Mouse (Mus musculus) kidney, postnatal 14 days (tissue): ENCODE data around the gene Mbnl1.

Experiments used
- DNase-seq: peaks from one replicate; pipeline ENCODE4 v3.0.0; 2022; ENCODE audit warnings: mixed read lengths

Gene Mbnl1

DNA sequence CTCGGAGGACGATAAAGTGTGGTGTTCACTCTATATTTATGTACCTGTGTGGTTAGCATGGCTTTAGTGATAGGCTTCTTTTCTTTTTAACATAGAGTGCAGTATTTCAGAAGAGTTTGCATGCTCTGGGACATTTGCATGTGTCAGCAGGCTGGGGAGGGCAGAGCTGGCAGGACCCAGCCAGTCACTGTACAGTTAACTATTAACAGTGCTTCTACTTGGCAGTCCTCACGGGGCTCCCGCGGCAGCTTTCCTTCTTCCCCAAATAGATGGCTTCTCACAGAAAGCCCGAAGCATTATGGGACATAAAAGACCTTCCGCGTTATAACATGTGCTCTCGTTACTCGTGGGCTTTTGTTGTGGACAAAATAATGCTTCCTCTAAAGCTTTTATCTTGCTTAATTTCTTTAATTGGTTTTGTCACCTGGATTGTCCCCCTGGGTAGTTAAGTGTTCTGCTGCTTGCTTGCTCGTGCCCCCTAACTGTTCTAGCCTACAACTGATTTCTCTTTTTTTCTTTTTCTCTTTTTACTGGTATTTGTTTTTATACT is 142.5 kb downstream of the Mbnl1 start:
- DNase-seq = peak; percentile 59

DNA sequence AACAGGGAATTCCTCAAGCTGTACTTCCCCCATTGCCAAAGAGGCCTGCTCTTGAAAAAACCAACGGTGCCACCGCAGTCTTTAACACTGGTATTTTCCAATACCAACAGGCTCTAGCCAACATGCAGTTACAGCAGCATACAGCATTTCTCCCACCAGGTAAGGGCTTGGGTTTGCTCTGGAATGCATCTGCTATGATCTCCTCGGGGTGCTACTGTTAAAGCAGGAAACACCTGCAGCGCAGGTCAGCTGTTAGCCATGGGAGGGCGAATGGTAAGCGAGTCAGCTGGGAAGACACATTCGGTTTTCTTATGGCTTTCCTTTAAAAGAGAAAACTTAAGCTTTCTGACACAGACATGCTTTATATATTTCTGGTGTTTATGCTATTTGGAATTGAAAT is 143.0 kb downstream of the Mbnl1 start:
- DNase-seq = no peak

DNA sequence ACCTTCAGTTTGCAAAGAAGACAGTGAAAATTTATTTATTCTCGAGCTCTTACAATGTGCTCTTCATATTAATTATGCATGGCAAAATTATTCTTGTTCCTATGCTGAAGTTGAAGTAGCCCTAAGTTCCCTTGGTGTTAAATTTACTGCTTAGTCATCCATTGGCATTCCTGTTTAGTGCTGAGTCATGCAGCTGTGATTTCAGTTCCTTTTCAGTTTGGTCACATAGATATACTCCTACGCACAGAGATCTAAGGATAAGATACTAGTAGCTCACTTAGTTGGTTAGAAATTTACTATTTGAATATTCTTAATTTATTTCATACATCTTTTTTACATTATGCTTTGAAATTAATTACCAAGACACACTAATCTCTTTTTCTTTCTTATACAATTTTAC is 143.5 kb downstream of the Mbnl1 start:
- DNase-seq = no peak

DNA sequence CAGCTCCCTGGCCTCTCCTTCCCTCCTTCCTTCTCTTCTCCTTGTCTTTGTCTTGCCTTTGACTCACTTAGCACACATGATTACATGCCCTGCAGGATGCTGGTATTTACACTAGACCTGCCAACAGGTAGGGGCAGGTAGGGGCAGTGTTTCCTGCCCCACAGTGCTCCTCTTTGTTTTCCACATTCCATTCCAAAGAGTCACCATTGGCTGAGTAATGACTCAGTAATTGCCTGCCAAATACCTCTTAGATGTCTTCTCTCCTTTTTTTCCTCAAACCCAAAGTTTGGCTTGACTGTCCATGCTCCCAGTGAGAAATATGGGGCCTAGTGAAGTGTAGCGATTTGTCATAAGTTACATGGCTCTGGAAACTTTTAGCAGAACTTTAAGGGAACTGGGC is 145.0 kb downstream of the Mbnl1 start:
- DNase-seq = no peak

DNA sequence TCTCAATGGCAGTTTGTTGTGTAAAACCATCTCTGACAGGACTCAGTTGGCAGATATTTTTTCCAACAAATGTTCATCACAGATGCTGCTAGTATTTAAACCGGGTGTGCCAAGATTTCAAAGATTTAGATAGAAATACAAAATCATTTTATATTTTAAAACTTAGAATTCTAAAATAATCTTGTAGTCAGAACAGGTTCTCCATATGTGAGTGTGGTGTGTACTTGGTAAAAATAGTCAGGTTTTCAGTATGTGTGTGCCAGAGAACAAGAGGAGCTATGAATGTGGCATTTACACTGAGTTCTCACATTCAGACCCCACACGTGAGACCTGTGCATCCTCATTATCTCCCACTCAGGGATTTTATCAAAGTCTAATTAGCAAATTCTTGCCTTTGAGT is 147.6 kb downstream of the Mbnl1 start:
- DNase-seq = no peak

DNA sequence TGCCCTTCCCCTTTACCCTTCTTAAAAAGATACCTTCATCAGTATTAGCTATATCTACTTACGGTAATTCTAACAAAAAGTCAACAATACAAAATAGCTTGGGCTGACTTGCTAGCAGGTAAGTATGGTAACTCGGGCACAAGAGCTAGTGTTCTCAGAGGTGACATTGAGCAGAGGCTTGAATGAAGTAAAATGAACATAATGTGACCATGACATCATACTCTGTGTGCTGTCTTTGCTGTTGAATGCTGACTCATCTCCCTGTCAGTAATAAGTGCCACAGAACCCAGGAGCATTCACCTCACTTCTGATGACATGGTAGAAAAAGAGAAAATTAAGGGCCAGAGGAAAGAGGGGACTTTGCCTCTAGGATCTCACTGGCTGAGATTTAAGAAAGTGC is 158.6 kb downstream of the Mbnl1 start:
- no peak for DNase-seq

DNA sequence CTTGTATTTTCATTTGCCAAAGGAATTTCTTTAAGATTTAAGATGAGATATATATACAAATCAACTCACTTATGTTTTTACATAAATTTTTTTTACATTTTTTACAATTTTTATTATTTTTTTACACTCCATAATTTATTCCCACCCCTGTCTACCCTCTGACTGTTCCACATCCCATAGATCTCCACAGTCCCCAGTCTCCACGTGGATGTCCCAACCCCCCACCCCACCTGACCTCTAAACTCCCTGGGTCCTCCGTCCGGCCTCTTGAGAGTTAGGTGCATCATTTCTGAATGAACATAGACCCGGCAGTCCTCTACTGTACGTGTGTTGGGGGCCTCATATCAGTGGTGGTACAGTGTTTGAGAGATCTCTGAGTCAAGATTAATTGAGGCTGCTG is 159.1 kb downstream of the Mbnl1 start:
- no peak for DNase-seq

DNA sequence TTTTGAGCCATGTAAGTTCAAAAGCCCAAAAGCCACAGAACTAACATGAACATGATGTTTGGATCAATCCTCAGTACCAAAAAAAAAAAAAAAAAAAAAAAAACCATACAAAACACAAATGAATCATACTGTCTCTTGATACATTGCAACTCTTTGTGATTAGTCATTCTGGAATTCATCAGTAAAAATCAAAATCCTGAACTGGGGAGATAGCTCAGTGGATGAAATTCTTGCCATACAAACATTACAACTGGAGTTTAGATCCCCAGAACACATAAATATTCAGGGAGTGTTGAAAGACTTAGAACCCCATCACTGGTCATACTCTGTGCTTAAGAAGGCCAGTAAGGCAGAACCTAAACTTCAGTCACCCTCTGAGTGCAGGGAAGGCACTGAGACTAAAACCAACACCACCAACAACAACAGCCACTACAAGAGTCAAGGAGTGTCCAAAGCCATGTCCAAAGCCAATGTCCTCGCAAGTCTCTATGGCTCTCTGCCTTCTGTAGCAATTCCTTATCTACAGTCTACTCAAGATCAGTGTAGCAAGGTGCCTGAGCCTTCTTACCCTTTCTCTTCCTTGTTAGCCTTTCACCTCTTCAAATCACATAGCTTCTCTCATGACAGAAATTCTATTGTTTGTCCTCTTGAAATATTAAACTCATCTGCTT is 160.3 kb downstream of the Mbnl1 start:
- no peak for DNase-seq

DNA sequence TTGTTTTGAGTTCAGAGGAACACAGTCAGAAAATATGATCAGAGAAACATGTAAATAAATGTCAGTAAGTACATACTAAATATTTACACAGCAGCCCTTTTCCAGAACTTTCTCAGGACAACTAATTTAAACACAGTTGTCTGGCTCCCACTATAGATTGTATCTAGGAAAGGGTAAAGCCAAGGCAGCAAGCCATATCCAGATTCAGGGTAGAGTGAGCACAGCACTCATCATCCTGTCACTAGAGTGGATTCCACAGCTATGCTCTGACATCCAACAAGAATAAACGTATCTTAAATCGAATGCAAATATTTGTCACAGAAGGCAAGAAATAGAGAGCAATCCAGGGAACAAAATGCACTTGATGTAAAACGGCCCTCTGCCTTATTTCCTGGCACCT is 165.9 kb downstream of the Mbnl1 start:
- DNase-seq = no peak

DNA sequence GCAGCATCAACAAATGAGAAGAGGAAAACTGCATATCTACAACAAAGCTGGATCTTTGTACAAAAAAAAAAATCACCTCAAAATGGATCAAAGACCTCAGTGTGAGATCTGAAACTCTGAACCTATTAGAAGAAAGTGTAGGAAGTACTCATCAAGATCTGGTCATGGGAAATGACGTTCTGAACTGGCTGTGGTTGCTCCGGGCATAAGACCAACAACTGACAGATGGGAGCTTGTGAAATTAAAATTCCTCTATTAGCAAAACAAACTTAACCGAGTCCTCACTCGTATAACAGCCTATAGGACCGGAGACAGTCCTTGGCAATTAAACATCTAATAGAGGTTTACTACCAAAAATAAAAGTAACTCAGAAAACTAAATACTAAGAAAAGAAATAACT is 166.5 kb downstream of the Mbnl1 start:
- DNase-seq = peak; percentile 30

DNA sequence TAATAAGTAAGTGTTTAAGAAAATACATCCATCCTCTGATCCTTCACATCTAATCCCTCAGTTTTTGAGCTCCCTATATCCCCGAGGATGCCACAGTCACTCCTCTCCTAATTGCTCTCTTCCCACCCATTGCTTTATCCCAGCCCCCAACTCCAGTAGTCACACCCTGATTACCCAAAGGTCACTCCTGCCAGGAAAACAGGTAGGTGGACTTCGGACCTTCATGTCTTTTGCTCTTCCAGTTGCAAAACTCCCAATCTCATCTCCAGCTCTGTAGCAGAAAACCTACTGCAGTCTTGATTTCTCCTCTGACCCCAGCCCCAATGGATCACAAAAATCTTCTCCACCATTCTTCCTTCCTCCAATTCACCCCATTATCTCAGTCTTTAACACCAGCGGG is 169.6 kb downstream of the Mbnl1 start:
- no peak for DNase-seq

DNA sequence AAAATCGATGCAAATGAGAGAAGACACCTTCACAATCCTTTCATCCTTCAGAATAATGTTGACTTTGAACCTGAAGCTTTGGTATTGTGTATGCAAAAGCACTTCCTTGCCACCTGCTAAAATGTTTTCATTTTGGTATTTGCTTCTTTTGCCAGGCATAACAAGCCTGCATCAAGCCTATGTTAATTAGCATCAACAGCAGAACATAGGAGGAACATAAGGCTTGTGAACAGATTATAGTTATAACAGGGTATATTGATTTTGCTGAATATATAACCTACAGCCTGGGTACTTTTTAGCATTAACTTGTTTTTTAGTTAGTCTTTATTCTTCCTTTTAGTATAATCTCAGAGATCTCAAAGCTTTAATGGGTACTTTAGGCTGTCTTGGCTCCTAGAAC is 172.9 kb downstream of the Mbnl1 start:
- no peak for DNase-seq

DNA sequence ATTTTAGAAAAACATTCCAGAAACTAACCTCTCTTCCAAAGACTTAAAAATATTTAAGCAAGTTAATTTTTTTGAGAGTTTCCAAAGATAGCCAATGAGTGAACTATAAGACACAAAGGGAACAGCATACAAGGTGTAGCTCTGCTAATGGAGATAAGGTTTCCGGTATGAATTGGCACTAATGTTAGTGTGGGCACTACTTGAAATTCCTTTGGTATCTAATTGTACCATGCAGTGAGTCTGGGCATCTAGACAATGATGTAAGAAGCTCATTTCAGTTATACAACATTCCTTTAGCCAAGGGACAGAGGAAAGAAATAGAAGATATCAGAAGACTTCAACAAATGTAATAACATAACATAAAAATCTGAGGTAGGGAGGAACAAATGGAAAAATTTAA is 175.7 kb downstream of the Mbnl1 start:
- DNase-seq = no peak

DNA sequence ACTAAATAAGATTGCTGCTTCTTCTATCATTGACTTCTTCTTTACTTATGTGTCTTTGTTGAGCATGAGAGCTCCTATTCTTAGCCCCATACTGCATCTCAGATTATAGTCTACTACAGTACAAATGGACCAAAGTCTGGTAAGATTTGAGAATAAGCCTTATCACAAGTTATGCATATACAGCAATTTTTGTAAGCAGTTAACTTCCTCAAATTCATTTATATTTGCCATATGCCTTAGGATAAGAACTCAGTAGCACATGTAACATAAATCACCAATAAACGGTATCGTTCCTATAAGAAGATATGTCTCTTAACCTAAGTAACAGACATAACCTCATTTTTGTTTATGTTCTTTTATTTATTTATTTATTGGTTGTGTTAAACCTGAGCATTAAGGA is 188.1 kb downstream of the Mbnl1 start:
- no peak for DNase-seq
